Mouse (Mus musculus): ENCODE measurements around the gene Id1.

Id1 gene
- long read RNA-seq, experiment 1, transcript Id1-201 (2 exons, 934 nt) = major isoform, 21 of 23 reads
- long read RNA-seq, experiment 1, partial matches to known transcripts = 0 of 23 reads
- long read RNA-seq, experiment 1, other reads (novel, unspliced or antisense) = 1 of 23 reads
- long read RNA-seq, experiment 2, transcript Id1-201 (2 exons, 934 nt) = major isoform, 14 of 18 reads
- long read RNA-seq, experiment 2, partial matches to known transcripts = 0 of 18 reads
- long read RNA-seq, experiment 2, other reads (novel, unspliced or antisense) = 1 of 18 reads

DNA sequence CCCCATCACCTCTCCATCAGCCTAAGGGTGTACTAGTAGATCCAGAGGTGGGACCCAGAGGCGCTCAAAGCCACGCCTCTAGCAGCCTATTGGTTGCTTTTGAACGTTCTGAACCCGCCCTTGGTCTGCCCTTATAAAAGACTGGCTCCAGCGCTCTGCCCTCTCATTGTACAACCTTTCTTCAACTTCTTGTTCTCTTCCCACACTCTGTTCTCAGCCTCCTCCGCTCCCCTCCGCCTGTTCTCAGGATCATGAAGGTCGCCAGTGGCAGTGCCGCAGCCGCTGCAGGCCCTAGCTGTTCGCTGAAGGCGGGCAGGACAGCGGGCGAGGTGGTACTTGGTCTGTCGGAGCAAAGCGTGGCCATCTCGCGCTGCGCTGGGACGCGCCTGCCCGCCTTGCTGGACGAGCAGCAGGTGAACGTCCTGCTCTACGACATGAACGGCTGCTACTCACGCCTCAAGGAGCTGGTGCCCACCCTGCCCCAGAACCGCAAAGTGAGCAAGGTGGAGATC is at the start of gene Id1:
Id1 (plus strand) TSS at position 162 of the 512 bp plus-strand sequence.
- intact Hi-C loops (cut with DNase I) = no loop called here

DNA sequence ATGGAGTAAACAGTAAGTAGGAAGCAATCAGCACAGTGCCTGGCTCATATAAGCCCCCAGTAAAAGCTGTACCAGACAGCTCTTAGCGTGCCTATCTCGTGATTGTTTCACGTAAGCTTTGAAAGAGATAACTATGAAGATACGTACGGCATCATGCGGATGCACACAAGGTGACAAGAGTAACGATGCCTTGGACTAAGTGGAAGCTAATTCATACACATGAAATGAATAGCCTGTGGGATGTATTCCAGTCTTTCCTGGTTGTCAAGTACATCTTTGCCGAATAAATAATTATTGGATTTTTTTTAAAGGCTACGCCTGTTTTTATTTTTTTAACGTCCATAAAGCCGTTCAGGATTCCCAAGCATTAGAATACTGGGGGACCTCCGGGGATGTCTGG is 49.7 kb upstream of the Id1 start:
- intact Hi-C loops (cut with DNase I) = no loop called here

DNA sequence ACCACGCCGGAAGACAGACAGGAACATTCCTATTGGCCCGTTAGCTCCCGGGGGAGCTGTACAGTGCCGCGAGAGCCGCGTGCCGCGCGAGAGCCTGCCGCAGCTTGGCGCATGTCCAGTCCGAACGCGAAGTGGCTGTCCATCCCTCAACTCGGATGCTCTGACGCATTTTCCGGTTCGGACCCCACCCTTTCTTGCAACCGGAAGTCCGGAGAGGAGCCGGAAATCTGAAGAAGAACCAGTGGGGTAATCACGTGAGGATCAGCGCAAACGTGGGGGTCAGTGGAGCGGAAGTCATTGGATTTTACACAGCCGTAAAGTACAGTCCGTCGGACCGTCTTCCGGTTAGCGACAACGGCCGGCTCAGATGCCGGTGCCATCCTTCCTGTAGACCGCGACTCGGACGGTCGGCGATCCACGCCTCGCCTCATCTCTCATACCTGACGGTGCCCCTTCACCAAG is 49.2 kb upstream of the Id1 start, which contains the start of gene Mcts2:
Mcts2 (plus strand) TSS at position 230 of the 462 bp plus-strand sequence.
- intact Hi-C loops (cut with DNase I) = no loop called here

DNA sequence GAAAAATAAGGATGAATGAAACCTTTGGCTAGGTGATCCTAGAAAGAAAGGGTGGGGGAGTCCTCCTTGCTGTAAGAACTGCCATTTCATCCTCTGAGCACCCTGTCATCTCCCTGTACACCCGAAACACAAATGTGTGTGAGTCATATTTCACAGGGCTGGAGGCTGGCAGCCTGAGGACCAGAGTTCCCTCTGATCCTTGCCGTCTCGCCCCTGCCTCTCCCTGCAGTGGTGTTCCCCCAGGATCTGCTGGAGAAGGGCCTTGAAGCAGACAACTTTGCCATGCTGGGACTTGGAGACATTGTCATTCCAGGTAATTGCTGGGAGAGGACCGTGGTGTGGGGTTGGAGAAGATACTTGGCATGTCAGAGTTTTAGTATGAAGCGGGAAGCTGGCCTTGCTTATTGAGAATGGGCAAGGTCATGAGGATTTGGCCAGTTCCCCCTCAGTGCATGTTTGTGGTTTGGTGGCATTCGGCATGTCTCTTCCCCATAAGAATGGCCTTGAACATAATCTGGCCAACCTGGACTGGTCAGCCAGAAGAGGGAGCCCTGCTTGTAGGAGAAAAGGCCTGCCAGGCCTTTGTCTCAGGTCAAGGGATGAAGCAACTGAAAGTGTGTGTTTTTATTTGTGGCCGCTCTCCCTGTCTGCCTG is 44.4 kb upstream of the Id1 start:
- intact Hi-C loops (cut with DNase I) = no loop called here

DNA sequence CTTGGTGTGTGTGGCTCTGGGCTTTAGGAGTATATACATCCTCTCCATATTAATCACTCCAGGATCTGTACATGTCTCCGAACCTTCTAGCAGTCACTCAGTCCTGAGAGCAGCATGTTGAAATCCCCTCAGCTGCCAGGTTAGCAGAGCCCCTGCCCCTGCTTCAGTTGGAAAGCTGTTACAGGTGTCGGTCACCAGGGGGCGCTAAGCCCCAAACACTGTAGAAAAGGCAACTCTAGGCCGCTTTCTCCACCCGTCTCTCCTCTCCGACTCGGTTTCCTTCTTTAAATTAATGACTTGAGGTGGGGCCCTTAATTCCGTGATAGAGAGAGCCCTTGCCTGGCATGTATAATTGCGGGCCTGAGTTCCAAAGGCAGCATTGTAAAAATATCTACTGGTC is 42.8 kb upstream of the Id1 start:
- intact Hi-C loops (cut with DNase I) = no loop called here

DNA sequence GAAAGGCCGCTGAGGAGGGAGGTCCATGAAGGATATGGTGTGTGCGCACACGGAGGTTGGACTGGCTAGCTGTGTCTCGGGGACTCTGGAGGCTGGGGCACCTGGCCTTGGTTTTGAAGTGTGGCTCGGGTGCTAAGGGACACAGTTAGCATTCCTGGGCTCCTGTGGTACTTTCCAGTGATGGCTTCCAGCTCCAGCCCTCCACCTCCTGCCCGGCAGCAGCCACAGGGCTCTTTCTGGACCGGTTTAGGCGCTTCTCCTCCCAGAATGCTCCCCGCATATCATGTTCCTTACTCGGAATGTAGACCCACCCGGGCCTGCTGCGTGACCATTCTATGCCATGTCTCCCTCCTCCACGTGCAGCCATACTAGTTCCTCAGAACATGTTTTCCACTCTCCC is 42.3 kb upstream of the Id1 start:
- intact Hi-C loops (cut with DNase I) = no loop called here

DNA sequence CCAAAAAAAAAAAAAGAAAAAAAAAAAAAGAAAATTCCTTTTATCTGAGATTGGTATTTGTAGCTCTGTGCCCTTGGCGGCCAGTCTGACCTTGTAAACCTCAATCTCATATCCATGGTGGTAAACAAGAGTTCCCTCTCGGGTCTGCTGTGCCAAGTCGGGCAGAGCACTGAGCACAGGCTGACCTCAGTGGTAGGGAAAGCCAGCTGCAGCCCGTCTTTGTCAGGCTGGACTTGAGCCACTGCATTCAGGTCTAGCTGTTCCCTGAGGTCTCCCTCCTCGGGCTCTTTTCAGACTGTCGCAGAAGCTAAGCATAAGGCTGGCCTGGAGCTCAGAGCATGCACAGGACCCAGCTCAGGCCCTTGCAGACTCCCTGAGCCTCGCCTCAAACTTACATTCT is 41.3 kb upstream of the Id1 start:
- intact Hi-C loops (cut with DNase I) = no loop called here

DNA sequence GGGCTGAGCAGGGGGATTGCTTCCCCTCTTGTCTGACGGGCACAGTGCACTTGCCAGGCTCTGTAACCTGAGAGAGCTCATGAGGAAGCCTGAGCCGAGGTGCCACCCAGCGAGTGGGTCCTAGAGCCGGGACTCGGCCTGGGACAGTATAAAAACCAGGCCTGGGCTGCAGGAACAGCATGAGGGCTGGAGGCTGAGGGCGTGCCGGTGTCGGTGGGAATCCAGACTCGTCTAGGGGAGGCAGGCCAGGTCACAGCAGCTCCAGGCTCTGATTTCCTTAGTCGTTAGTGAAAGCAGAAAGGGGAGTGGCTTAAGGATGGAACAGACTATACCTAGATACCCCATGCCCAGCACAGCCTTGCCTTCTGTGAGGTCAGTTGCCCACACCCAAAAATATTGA is 40.0 kb upstream of the Id1 start:
- intact Hi-C loops (cut with DNase I) = loop anchor here (2.0 kb wide), 3 partner anchors 47 to 135 kb away; partner anchors contain the start of gene Bcl2l1

DNA sequence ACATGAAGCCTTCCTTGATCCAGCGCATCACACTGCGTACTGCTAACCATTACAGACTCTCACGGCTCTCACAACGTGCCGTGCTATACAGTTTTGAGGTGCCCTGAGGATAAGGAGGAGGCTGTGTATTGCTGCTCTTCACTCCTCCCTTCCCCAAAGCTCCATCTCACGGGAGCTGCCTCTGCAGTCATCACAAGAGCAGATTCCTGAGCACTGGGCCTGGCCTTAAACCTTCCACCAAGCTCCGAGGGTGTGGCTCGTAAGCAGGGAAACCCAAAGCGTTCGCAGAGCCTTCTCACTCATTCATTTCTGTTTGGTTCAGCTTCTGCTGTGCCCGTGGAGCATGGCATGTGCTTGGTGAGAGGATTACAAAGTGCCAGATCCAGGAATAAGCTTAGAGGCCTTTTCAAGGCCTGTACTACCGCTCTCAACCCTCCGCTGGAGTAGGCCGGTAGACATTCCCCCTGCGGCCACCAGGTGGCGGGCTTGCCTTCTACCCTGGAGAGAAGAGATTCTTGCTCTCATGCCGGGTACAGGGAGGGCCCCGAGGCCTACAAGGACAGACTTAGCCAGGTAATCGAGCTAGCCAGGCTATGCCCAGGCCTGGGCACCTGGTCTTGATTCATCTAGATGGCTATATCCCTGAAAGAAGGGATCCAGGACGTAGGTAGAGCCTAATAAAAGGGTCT is 39.4 kb upstream of the Id1 start:
- intact Hi-C loops (cut with DNase I) = loop anchor here (2.0 kb wide), 3 partner anchors 46 to 134 kb away; partner anchors contain the start of gene Bcl2l1

DNA sequence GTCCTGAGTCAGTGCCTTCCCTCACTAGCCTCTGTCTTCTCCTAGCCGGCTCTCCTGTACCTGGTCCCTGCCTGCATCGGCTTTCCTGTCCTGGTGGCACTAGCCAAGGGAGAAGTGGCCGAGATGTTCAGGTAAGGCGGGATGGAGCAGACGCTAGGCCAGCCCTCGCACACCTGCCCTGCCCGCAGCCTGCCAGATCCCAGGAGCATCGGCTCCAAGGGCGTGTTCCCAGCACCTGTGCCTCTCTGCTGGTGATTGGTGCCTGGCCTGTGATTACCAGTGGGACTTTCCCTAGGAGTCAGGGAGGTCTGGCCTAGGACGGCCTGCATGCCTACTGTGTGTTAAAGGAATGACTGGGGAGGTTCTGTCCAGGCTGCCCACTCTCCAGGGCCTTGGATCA is 35.9 kb upstream of the Id1 start:
- intact Hi-C loops (cut with DNase I) = no loop called here

DNA sequence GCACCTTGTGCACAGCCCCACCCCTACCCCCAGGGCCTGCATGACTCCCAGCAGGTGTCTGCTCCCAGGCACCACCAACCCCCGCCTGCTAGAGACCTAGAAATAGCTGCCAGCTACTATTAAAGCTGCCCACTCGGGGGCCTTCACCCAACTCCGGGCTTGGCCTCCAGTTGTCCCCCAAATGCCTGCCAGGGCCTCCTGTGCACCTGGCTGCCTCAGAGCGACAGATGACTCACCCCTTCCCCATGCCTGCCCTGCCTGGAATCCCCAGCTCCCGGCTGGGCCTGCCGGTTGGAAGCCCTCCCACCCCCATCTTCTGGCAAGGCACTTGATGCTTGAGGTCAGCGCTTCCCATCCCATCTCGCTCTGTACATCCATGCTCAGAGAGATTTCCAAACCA is 35.3 kb upstream of the Id1 start:
- intact Hi-C loops (cut with DNase I) = no loop called here

DNA sequence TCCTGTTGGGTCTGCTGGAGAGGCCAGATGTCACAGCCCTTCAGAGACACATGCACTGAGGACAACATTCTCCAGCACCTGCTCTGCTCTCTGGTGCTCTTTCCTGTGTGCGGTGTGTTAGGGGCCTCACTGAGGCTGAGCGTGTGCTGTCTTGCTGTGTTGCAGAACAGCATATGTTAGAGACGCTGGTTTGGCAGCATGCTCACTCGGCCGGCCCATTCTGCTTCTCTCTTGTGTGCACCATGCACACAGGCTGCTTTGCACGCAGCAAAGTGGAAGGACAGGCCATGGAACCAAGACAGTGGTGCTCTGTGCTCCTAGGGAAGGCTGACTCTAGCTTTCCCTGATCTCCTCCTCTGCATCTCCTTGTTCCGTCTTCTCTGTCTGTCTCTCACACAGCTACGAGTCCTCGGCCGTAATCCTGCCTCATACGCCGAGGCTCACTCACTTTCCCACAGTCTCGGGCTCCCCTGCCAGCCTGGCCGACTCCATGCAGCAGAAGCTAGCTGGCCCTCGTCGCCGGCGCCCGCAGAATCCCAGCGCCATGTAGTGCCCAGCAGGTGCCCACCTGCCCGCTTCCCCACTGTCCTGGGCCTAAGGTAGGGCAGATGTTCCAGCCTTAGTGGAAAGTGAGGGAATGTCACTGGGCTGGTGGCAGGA is 32.3 kb upstream of the Id1 start:
- intact Hi-C loops (cut with DNase I) = no loop called here

DNA sequence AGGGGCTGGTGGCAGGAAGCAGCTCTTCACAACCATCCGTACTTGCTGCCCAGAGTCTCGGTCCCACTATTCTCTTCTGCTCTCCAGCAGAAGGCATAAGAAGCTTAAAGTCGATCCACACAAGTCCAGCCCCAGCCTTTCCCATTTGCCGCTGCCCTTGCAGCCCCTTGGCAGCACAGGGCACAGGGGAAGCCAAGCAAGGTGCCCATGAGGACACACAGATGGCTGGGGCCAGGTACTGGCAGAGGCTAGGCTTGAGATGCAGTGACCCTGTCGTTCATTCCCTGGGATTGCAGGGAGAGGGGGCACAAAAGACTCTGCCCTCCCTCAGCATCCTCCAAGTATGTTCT is 31.8 kb upstream of the Id1 start:
- intact Hi-C loops (cut with DNase I) = no loop called here

DNA sequence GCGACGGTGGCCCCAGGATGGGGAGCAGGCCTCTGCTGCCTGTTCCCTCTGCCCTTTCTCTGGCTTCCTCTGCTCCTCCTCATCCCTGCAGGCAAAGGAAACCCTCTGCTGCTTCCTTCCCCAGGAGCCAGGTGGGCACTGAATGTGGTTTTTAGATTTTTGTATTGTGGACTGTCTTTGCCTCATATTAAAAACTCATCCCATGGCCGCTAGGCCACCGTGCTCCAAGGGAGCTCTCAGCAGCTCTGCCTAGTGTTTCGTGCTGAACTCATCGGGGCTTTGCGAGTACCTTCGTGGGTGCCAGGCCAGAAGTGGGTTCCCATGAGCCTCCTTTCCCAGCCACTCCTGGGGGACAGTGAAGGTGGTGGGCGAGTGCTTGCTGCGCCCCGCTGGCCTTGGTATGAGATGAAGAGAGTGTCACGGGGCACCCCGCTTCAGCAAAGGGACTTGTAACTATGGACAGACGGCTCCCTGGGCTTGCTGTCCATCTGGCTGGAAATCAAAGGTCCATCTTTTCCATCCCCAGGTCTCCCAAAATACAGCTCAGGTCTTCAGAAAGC is 31.2 kb upstream of the Id1 start:
- intact Hi-C loops (cut with DNase I) = no loop called here

DNA sequence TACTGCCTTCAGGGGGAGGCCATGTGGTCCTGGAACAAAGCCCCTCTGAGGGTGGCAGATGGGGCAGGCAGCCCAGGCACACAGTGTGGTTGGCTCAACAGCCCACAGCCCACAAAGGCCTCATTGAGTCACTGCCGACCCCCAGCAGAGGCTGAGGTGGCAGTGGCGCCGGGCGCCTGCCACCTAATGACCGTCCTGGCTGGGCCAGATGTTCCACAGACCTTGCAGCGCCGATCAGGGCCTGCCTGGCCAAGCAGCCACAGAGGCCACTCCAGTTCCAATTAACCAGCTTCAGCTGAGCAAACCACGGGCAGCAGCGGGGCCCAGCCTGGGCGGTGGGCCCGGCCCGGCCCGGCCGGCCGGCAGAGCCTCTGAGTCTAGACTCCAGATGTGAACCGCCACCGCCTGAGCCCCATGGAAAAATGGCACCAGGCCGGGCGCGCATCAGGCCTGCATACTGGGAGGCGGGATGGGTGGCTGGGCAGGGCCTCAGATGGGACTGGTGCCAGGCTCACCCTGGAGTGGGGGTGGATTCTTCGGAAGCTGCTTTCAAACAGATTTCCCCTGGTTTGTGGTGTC is 30.0 kb upstream of the Id1 start:
- intact Hi-C loops (cut with DNase I) = no loop called here

DNA sequence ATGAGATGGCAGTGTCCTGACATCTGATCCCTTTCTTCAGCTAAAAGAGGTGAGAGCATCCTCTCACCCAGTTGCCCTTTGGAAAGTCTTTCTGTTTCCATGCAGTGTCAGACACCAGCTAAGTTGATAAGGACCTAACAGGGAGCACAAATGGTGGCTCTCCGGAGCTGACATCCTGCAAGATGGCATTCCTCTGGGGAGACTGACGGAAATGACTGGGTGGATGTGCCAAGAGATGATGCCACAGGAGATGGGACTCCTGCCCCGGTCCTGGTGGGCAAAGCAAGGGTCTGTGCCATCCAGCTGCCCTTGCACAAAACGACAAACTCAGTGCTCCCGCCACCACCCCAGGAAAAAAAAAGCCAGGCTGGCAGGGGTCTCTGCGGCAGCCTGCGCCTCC is 28.9 kb upstream of the Id1 start:
- intact Hi-C loops (cut with DNase I) = no loop called here

DNA sequence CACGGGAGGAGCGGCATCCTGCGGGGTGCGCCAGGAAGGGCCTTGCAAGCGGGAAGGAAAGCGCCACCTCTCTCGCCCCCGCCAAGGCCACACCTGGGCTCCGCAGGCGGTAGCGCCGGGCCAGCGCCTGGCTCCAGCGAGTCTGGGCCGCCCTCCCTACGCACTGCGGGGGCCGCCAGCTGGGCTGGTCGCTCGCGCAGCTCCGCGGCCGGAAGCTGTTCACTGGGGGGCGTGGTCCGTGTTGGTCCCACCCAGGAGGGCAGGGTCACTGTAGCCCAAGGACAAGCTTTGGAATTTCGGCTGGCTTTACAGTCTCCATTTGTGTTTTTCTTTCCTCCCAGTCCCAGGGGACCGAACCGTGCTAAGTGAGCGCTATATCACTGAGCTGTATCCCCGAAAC is 28.4 kb upstream of the Id1 start:
- intact Hi-C loops (cut with DNase I) = no loop called here

DNA sequence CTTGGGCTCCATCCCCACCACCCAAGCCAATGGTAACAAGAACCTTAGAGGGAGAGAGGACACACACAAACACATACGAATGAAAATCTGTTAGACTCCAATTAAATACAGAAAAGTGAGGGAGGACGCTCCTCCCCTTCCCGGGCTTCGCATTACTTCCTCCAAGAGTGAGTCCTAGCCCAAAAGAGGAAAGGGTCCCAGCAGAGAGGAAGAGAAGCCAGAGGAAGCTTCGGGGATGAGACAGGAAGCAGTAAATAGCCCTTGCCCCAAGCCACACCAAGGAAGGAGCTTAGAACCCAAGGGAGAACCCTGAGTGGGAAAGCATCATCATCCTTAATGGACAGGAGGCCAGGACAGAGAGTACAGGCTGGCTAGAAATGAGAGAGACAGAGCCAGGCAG is 27.0 kb upstream of the Id1 start:
- intact Hi-C loops (cut with DNase I) = no loop called here

DNA sequence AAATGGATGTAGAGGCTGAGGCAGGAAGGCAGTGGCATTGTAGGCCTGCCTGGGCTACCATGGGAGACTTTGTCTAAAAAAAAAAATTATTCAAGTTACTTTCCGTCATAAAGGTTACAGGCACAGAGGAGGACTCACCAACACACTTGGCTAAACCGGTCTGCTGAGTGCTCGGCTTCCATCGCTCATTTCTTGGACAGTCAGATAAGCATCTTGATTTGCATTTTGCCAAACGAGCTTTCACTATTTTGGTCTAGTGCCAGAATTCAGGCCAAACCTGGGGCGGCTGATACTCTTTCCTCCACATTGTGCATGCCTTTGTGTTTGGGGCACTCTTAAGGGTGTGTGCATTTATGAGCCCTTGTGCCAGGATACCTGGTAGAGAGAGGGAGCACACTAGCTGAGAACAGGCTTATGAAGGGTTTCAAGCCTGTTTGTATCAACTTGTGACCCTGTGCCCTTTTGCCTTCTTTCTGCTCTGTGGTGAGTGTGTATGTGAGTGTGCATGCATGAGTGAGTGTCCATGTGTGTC is 19.7 kb upstream of the Id1 start:
- intact Hi-C loops (cut with DNase I) = no loop called here

DNA sequence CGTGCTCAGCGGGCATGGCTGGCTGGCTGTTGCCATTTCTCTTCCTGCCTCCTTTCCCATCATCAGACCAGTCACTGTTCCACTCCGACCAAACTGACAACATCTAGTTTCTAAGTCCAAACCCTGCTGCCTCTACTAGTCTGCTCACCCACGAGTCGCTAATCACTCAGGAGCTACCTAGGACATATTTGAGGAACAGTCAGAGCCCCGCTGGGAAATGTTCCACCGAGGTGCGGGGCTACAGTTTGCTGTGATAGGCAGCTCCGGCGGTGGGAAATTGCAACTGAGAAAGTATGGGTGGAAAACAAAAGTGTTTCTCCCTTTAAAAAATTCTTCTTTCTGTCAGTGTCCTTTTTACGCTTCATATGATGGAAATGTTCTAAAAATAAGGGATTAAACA is 18.4 kb upstream of the Id1 start:
- intact Hi-C loops (cut with DNase I) = no loop called here

DNA sequence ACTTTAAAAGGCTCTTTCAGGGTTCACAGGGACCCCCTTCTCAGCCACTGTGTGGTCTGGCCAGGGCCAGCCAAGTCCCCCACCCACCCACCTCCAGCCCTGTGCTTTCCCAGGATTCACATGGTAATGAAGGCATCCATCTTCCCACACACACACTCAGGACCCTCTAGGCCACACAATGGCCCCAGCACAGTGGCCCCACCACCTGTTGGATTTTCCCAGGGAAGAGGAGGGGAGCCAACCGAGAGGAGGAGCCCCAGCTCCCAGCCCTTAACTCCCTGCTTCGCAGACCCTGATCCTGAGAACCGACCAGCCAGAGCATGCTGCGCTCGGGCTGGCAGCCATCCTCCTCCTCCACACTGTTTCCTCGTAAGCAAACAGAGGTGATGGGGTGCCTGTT is 18.0 kb upstream of the Id1 start:
- intact Hi-C loops (cut with DNase I) = no loop called here
